Mouse (Mus musculus): Measurements from ENCODE around the gene St3gal2. TPM values are rescaled to one million over a fixed set of nuclear protein-coding genes. Genes with fewer than 3 reads are reported as not detected.
"Not testable (repeated sequence)": the region's sequence is repeated elsewhere in the genome, so short reads cannot be mapped to it uniquely, and the experiment has no call there.

The St3gal2 gene
- polyA plus RNA-seq, 1 experiment from 2014 or later = 34.8 TPM

DNA sequence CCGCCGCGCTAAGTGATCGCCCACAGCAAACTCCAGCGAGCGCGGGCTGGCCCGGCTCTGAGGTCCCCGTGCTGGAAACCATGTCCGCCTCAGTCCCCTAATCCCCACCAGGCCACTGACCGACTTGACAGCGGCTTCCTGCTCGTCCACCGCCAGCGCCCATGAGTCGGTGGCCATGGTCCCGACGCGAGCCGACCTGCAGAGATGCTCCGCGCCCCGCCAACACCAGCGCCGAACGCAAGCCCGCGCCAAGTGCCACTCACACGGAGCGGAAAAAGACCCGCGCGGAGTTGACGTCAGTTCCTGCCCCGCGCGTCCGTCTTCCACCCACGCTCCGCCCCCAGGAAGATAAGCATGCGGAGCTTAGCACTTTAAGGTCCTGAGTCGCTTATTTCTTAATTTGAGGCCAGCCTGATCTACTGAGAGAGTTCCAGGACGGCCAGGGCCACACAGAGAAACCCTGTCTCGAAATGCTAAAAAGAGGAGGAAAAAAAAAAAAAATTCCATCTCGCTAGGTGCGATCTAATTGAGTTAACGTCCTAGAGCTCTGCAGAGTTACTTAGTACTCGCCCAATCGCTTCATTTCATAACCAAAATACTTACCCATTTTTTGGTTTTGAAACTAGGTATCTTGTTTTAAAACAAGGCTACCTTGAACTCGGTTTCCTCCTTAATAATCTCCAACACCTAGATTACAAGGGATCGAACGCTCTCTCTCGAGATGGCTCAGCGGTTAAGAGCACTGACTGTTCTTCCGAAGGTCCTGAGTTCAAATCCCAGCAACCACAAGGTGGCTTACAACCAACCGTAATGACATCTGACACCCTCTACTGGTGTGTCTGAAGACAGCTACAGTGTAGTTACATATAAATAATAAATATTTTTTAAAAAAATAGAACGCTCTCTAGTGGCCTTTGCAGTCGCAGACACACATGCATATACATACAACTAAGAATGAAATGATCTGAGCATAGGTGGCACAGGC lies 78.1 kb downstream of the St3gal2 start, which contains the start of gene Ddx19a:
Ddx19a (minus strand) TSS at position 254 of the 985 bp plus-strand sequence.
- H3K4me1 ChIP-seq = 0 out of 2 replicates have a peak, but pooled peaks cover 2% of the 10 kb centered on the region
- peak within 1 kb of the TSS; percentile 68 for H3K9ac ChIP-seq
- H3K4me2 ChIP-seq (replicated peaks) = peak within 1 kb of the TSS; percentile 62
- peak within 1 kb of the TSS; percentile 88 for H3K27ac ChIP-seq (replicated peaks)
- ATAC-seq (ENCODE audit: insufficient number of reproducible peaks, low FRiP score, low TSS enrichment, low read depth) = peak; percentile 90
- no peaks in the 10 kb centered on the region for H3K27me3 ChIP-seq
- no peaks in the 10 kb centered on the region for H3K9me3 ChIP-seq (replicated peaks)
- H3K36me3 ChIP-seq = peaks cover 20% of the 10 kb centered on the region; the same call in 1 of the 2 replicates
- 3% methylated on average over 58 of the region's 58 CpGs for WGBS
- H3K4me3 ChIP-seq (replicated peaks) = peak within 1 kb of the TSS; percentile 97

GRCm38 (mm10) chr8:111010230-111010991 lies 90.7 kb downstream of the St3gal2 start:
- not testable (repeated sequence) for ATAC-seq (ENCODE audit: insufficient number of reproducible peaks, low FRiP score, low TSS enrichment, low read depth); H3K4me3 ChIP-seq (replicated peaks); H3K4me2 ChIP-seq (replicated peaks); H3K9me3 ChIP-seq (replicated peaks); H3K27ac ChIP-seq (replicated peaks); H3K27me3 ChIP-seq; H3K4me1 ChIP-seq; H3K9ac ChIP-seq
- 91% methylated on average over 9 of the region's 10 CpGs for WGBS
- H3K36me3 ChIP-seq = peaks cover 40% of the 10 kb centered on the region

Small RNA genes within 50 kb of the gene (microRNA-seq; reads per million reads assigned to microRNA genes)
- not detected for gene Mir3473d (ENCODE audit: borderline number of aligned reads)

Other genes with a start within 250 kb of the St3gal2 start
- 13.8 and 15.8 TPM in 2 replicates for gene Mtss1l, start 198.4 kb upstream of the St3gal2 start, polyA plus RNA-seq (2015; fragmentation: Nextera tagmentation; extraction: Ambion mirVana)
- gene Il34, start 114.0 kb upstream of the St3gal2 start, polyA plus RNA-seq (2015; fragmentation: Nextera tagmentation; extraction: Ambion mirVana) = 4.9 and 5.3 TPM in 2 replicates
- gene Cog4, start 73.3 kb upstream of the St3gal2 start, polyA plus RNA-seq (2015; fragmentation: Nextera tagmentation; extraction: Ambion mirVana) = 76.1 and 79.9 TPM in 2 replicates
- 128 and 130 TPM in 2 replicates for gene Sf3b3, start 73.1 kb upstream of the St3gal2 start, polyA plus RNA-seq (2015; fragmentation: Nextera tagmentation; extraction: Ambion mirVana)
- gene Fuk, start 17.4 kb upstream of the St3gal2 start, polyA plus RNA-seq (2015; fragmentation: Nextera tagmentation; extraction: Ambion mirVana) = 11.2 and 11.7 TPM in 2 replicates
- 13.7 and 15.7 TPM in 2 replicates for gene Ddx19a, start 77.9 kb downstream of the St3gal2 start, polyA plus RNA-seq (2015; fragmentation: Nextera tagmentation; extraction: Ambion mirVana)
- gene Ddx19b, start 111.8 kb downstream of the St3gal2 start, polyA plus RNA-seq (2015; fragmentation: Nextera tagmentation; extraction: Ambion mirVana) = 5.3 and 6.0 TPM in 2 replicates
- gene Aars, start 113.2 kb downstream of the St3gal2 start, polyA plus RNA-seq (2015; fragmentation: Nextera tagmentation; extraction: Ambion mirVana) = 46.8 and 58.1 TPM in 2 replicates
- 16.4 and 17.3 TPM in 2 replicates for gene Exosc6, start 136.4 kb downstream of the St3gal2 start, polyA plus RNA-seq (2015; fragmentation: Nextera tagmentation; extraction: Ambion mirVana)
- 0.09 TPM in 1 of 2 replicates, not detected in the other for gene Clec18a, start 172.5 kb downstream of the St3gal2 start, polyA plus RNA-seq (2015; fragmentation: Nextera tagmentation; extraction: Ambion mirVana)
- 8.9 and 9.7 TPM in 2 replicates for gene Pdpr, start 174.7 kb downstream of the St3gal2 start, polyA plus RNA-seq (2015; fragmentation: Nextera tagmentation; extraction: Ambion mirVana)

All from embryonic facial prominence, embryonic 15.5 days (tissue).